Mouse (Mus musculus) MEL (cell line): ENCODE data around the gene Pitpnc1. TPM values are rescaled to one million over a fixed set of nuclear protein-coding genes. Genes with fewer than 3 reads are reported as not detected.

Experiments used
- DNase-seq: peaks from one replicate; pipeline ENCODE4 v3.0.0; 2011; ENCODE audit warnings: low read depth, low spot score
- H3K27ac ChIP-seq: 2 replicates; pipeline ENCODE4 v1.5.1; 2012; ENCODE audit warnings: low read depth, mild to moderate bottlenecking, control low read depth, low read length, moderate library complexity; ENCODE audit not compliant: control insufficient read depth
- H3K27me3 ChIP-seq, 2 experiments: fragments of 150-350 bp in 1 of 2; sonication (generic) in 1 of 2; 2 replicates each; pipeline ENCODE4 v1.6.1; 2012; ENCODE audit warnings: low read length in 2 of 2, mild to moderate bottlenecking in 2 of 2, improper control_type of control experiment in 1 of 2, moderate library complexity in 1 of 2; ENCODE audit not compliant: insufficient read depth in 2 of 2, control insufficient read depth in 1 of 2
- H3K36me3 ChIP-seq, 2 experiments: 2 replicates each; pipeline ENCODE4 v1.6.1; 2012 to 2014; ENCODE audit warnings: low read length in 2 of 2, improper control_type of control experiment in 1 of 2, inconsistent platforms in 1 of 2, mild to moderate bottlenecking in 1 of 2; ENCODE audit not compliant: insufficient read depth in 2 of 2, control insufficient read depth in 1 of 2
- H3K4me1 ChIP-seq, 2 experiments: fragments of 150-350 bp in 1 of 2; sonication (generic) in 1 of 2; 2 replicates each; pipeline ENCODE4 v1.6.1; 2012; ENCODE audit warnings: low read length in 2 of 2, improper control_type of control experiment in 1 of 2, mild to moderate bottlenecking in 1 of 2; ENCODE audit not compliant: insufficient read depth in 2 of 2, control insufficient read depth in 1 of 2
- H3K4me3 ChIP-seq, 2 experiments: fragments of 150-350 bp in 1 of 2; sonication (generic) in 1 of 2; 2 replicates each; pipeline ENCODE4 v1.5.1; 2012; ENCODE audit warnings: low read depth in 2 of 2, low read length in 2 of 2, mild to moderate bottlenecking in 2 of 2, moderate library complexity in 2 of 2, control low read depth in 1 of 2, improper control_type of control experiment in 1 of 2; ENCODE audit not compliant: control insufficient read depth in 1 of 2, insufficient read depth in 1 of 2
- H3K79me2 ChIP-seq: 2 replicates; pipeline ENCODE4 v1.6.1; 2012; ENCODE audit warnings: mild to moderate bottlenecking, low read length, moderate library complexity; ENCODE audit not compliant: control insufficient read depth, poor library complexity, insufficient read depth
- H3K9ac ChIP-seq: 2 replicates; pipeline ENCODE4 v1.6.1; 2012; ENCODE audit warnings: low read depth, mild to moderate bottlenecking, control low read depth, low read length, moderate library complexity; ENCODE audit not compliant: control insufficient read depth, poor library complexity, severe bottlenecking
- H3K9me3 ChIP-seq: fragments of 150-350 bp; sonication (generic); replicated peaks from 2 replicates; pipeline ENCODE4 v1.6.1; 2012; ENCODE audit warnings: mild to moderate bottlenecking, low read length, improper control_type of control experiment, moderate library complexity; ENCODE audit not compliant: insufficient read depth
- BHLHE40 ChIP-seq: IDR thresholded peaks from 2 replicates; pipeline ENCODE4 v1.6.1; 2012; ENCODE audit warnings: low read depth, mild to moderate bottlenecking, inconsistent platforms, low read length, improper control_type of control experiment, borderline replicate concordance
- CHD2 ChIP-seq: IDR thresholded peaks from 2 replicates; pipeline ENCODE4 v1.6.1; 2011; ENCODE audit warnings: low read length, improper control_type of control experiment
- CTCF ChIP-seq, 3 experiments: IDR thresholded peaks in 2 of 3; conservative IDR thresholded peaks in 1 of 3; 2 replicates each; pipeline ENCODE4 v1.5.1; 2011 to 2012; ENCODE audit warnings: low read length in 3 of 3, low read depth in 2 of 3, mild to moderate bottlenecking in 2 of 3, improper control_type of control experiment in 1 of 3, inconsistent platforms in 1 of 3, mixed read lengths in 1 of 3, moderate library complexity in 1 of 3; ENCODE audit not compliant: control insufficient read depth in 1 of 3, insufficient read depth in 1 of 3, poor library complexity in 1 of 3, severe bottlenecking in 1 of 3
- EP300 ChIP-seq, 2 experiments: IDR thresholded peaks; 2 replicates each; pipeline ENCODE4 v1.6.1; 2011; ENCODE audit warnings: improper control_type of control experiment in 2 of 2, low read length in 2 of 2, low read depth in 1 of 2, mild to moderate bottlenecking in 1 of 2
- ETS1 ChIP-seq: IDR thresholded peaks from 2 replicates; pipeline ENCODE4 v1.6.1; 2012; ENCODE audit warnings: low read depth, mild to moderate bottlenecking, inconsistent platforms, low read length, improper control_type of control experiment, moderate library complexity
- GABPA ChIP-seq: IDR thresholded peaks from 2 replicates; pipeline ENCODE4 v1.6.1; 2012; ENCODE audit warnings: low read depth, mild to moderate bottlenecking, inconsistent platforms, low read length, improper control_type of control experiment, moderate library complexity
- GATA1 ChIP-seq: IDR thresholded peaks from 2 replicates; pipeline ENCODE4 v1.6.1; 2011; ENCODE audit warnings: low read depth, low read length, improper control_type of control experiment
- HCFC1 ChIP-seq: IDR thresholded peaks from 2 replicates; pipeline ENCODE4 v1.6.1; 2012; ENCODE audit warnings: low read depth, mild to moderate bottlenecking, inconsistent platforms, low read length, improper control_type of control experiment, moderate library complexity
- JUND ChIP-seq: IDR thresholded peaks from 2 replicates; pipeline ENCODE4 v1.6.1; 2011; ENCODE audit warnings: low read depth, mild to moderate bottlenecking, improper control_type of control experiment, low read length
- MAFK ChIP-seq: IDR thresholded peaks from 2 replicates; pipeline ENCODE4 v1.6.1; 2011; ENCODE audit warnings: low read depth, mild to moderate bottlenecking, low read length, improper control_type of control experiment, borderline replicate concordance
- MYC ChIP-seq: IDR thresholded peaks from 2 replicates; pipeline ENCODE4 v1.6.1; 2011; ENCODE audit warnings: low read depth, mild to moderate bottlenecking, low read length, improper control_type of control experiment, moderate library complexity
- NELFE ChIP-seq: IDR thresholded peaks from 2 replicates; pipeline ENCODE4 v1.6.1; 2011; ENCODE audit warnings: low read depth, low read length, improper control_type of control experiment
- NRF1 ChIP-seq: IDR thresholded peaks from 2 replicates; pipeline ENCODE4 v1.6.1; 2014; ENCODE audit warnings: low read depth, mild to moderate bottlenecking, inconsistent platforms, low read length, improper control_type of control experiment, moderate library complexity; ENCODE audit not compliant: poor library complexity, insufficient read depth, severe bottlenecking
- POLR2AphosphoS5 ChIP-seq: IDR thresholded peaks from 2 replicates; pipeline ENCODE4 v1.6.1; 2012; ENCODE audit warnings: low read depth, borderline replicate concordance, mild to moderate bottlenecking, inconsistent platforms, low read length, moderate library complexity, mixed read lengths
- RAD21 ChIP-seq: IDR thresholded peaks from 2 replicates; pipeline ENCODE4 v1.6.1; 2011; ENCODE audit warnings: mild to moderate bottlenecking, low read depth, low read length, improper control_type of control experiment
- SMC3 ChIP-seq: IDR thresholded peaks from 2 replicates; pipeline ENCODE4 v1.6.1; 2011; ENCODE audit warnings: low read depth, low read length, improper control_type of control experiment
- TAL1 ChIP-seq: IDR thresholded peaks from 2 replicates; pipeline ENCODE4 v1.6.1; 2012; ENCODE audit warnings: mild to moderate bottlenecking, inconsistent platforms, low read length, moderate library complexity, mixed read lengths
- UBTF ChIP-seq: IDR thresholded peaks from 2 replicates; pipeline ENCODE4 v1.6.1; 2012; ENCODE audit warnings: low read depth, mild to moderate bottlenecking, inconsistent platforms, low read length, improper control_type of control experiment, moderate library complexity, borderline replicate concordance; ENCODE audit not compliant: insufficient read depth
- USF1 ChIP-seq: IDR thresholded peaks from 2 replicates; pipeline ENCODE4 v1.6.1; 2014; ENCODE audit warnings: low read depth, mild to moderate bottlenecking, inconsistent platforms, low read length, improper control_type of control experiment, moderate library complexity
- USF2 ChIP-seq, 2 experiments: IDR thresholded peaks; 2 replicates each; pipeline ENCODE4 v1.6.1; 2011 to 2012; ENCODE audit warnings: improper control_type of control experiment in 2 of 2, low read length in 2 of 2, borderline replicate concordance in 1 of 2, inconsistent platforms in 1 of 2, low read depth in 1 of 2, mild to moderate bottlenecking in 1 of 2; ENCODE audit not compliant: insufficient read depth in 1 of 2
- ZC3H11A ChIP-seq: IDR thresholded peaks from 2 replicates; pipeline ENCODE4 v1.6.1; 2012; ENCODE audit warnings: low read depth, mild to moderate bottlenecking, inconsistent platforms, low read length, improper control_type of control experiment
- ZKSCAN1 ChIP-seq: IDR thresholded peaks from 2 replicates; pipeline ENCODE4 v1.6.1; 2012; ENCODE audit warnings: low read depth, mild to moderate bottlenecking, inconsistent platforms, low read length, improper control_type of control experiment, moderate library complexity
- ZNF384 ChIP-seq: IDR thresholded peaks from 2 replicates; pipeline ENCODE4 v1.6.1; 2012; ENCODE audit warnings: low read depth, mild to moderate bottlenecking, inconsistent platforms, low read length, improper control_type of control experiment
- polyA plus RNA-seq, 2 experiments: library from polyadenylated mRNA; stranded (reverse) in 1 of 2; unstranded in 1 of 2; fragments of >175 nt in 1 of 2; fragments of >200 nt in 1 of 2; gene quantifications; 2 replicates each; pipeline versions ENCODE4 v1.2.1 to v1.2.4; 2012; ENCODE audit warnings: low replicate concordance in 2 of 2, low read depth in 1 of 2; ENCODE audit not compliant: insufficient read length in 2 of 2, insufficient read depth in 1 of 2, missing spikeins in 1 of 2
- total RNA-seq: library from RNA; depleted of rRNA; stranded (reverse); fragments of 300-350 nt; gene quantifications from 2 replicates; pipeline ENCODE4 v1.2.3, GENCODE M21; 2012

Pitpnc1 gene
- total and polyA plus RNA-seq, 3 experiments: 19.3 to 25.3 TPM; not detected in 1

GRCm38 (mm10) chr11:107241678-107242077, 228.8 kb downstream of the Pitpnc1 start:
- H3K4me1 ChIP-seq: peaks cover 0 to 3% of the 10 kb centered on the region in 2 experiments; a peak in 2 of 4 replicates
- no peaks in the 10 kb centered on the region for H3K9me3 ChIP-seq
- no peak overlapping the region for H3K9ac ChIP-seq
- H3K36me3 ChIP-seq: peaks cover under 1 to 2% of the 10 kb centered on the region in 2 experiments; a peak in 3 of 4 replicates
- no peaks in the 10 kb centered on the region for H3K27me3 ChIP-seq
- H3K27ac ChIP-seq: no peak overlapping the region
- H3K4me3 ChIP-seq: no peak overlapping the region
- TF ChIP-seq ZC3H11A: no peak
- no peak for TF ChIP-seq TAL1
- no peak for TF ChIP-seq EP300 (IDR thresholded peaks at IDR 0.05; ENCODE audit: low read depth in 1 of 2, low read length in 2 of 2)
- no peak for TF ChIP-seq RAD21
- TF ChIP-seq USF1: no peak
- TF ChIP-seq JUND: no peak
- no peak for TF ChIP-seq CHD2
- no peak for TF ChIP-seq USF2 (IDR thresholded peaks at IDR 0.05; ENCODE audit: borderline replicate concordance in 1 of 2, insufficient read depth in 1 of 2, low read depth in 1 of 2, low read length in 2 of 2)
- TF ChIP-seq GABPA: no peak
- no peak for TF ChIP-seq ZKSCAN1
- TF ChIP-seq, all 39 proteins: peak for 0
- no peaks in the 10 kb centered on the region for H3K79me2 ChIP-seq
- DNase-seq: no peak

- H3K36me3 ChIP-seq: peaks cover 5 to 6% of the 10 kb centered on the region in 2 experiments; a peak in 3 of 4 replicates
Observed at GRCm38 (mm10) chr11:107238506-107238905, 232.0 kb downstream of the Pitpnc1 start.

More at GRCm38 (mm10) chr11:107238506-107238905, 232.0 kb downstream of the Pitpnc1 start:
- H3K79me2 ChIP-seq: no peaks in the 10 kb centered on the region
- no peak for DNase-seq
- no peak overlapping the region for H3K4me3 ChIP-seq
- TF ChIP-seq CHD2 (no peak), CTCF (IDR thresholded peaks at IDR 0.05 in 2 of 3, conservative IDR thresholded peaks at IDR 0.05 in 1 of 3; ENCODE audit: control insufficient read depth in 1 of 3, insufficient read depth in 1 of 3, low read depth in 2 of 3, low read length in 3 of 3, poor library complexity in 1 of 3, severe bottlenecking in 1 of 3) (no peak), NRF1 (no peak), ZNF384 (no peak), RAD21 (no peak), NELFE (no peak), UBTF (no peak), ETS1 (no peak), GATA1 (no peak), MAFK (no peak), SMC3 (no peak), JUND (no peak), POLR2AphosphoS5 (no peak), HCFC1 (no peak), BHLHE40 (no peak), MYC (no peak)
- H3K27ac ChIP-seq: no peak overlapping the region
- H3K4me1 ChIP-seq: peaks cover 0 to 5% of the 10 kb centered on the region in 2 experiments; a peak in 3 of 4 replicates
- no peaks in the 10 kb centered on the region for H3K9me3 ChIP-seq
- no peaks in the 10 kb centered on the region for H3K27me3 ChIP-seq
- H3K9ac ChIP-seq: no peak overlapping the region
